Mouse (Mus musculus): ENCODE measurements around the gene Cilp2.

DNA sequence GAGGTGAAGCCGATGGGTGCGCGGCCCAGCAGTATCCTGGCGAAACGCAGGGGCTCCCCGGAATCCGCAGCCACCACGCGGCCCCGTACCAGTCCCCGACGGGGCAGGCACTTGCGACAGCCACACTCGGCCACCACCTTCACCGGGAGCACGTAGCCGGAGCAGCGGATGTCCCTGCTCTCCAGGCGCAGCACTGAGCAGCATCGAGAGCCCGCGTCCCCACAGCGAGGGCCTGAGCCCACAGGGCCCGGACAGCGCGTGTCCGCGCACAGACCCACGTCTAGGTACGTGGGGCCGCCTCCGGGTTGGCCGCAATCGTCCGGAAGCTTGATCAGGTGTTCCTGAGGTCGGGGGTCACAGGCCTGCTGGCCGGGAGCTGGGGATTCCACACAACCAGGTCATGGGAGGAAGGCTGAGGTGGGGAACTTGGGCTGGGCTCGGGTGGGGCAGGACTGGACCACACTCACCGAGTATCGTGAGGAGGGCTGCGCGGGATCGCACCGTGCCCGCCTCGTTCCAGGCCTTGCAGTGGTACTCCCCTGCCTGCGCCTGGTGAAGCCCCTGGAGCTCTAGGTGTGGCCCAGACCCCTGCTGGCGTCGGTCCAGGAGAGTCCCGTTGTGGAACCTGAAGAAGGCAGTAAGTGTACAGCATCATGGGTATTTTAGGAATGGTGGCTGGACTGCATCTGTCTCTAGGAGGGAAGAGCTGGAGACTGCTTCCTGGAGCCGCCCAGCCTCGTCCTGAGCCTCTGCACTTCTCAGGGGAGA, 4.5 kb downstream of the Cilp2 start:
- TF ChIP-seq CTCF (IDR thresholded peaks at IDR 0.05; ENCODE audit: low read depth, low read length): no peak
- TF ChIP-seq POLR2A (IDR thresholded peaks at IDR 0.05; ENCODE audit: extremely low read depth, insufficient read depth, low read length): no peak

Data from liver, adult 2 months (tissue).